Mouse (Mus musculus) urinary bladder, adult 18-20 months (tissue): Measurements from ENCODE around the gene Rab42.

Experiments used
- DNase-seq, 2 experiments: peaks; one replicate each; pipeline ENCODE4 v3.0.0; 2022; ENCODE audit warnings: low spot score in 2 of 2, mixed read lengths in 2 of 2

Gene Rab42

GRCm38 (mm10) chr4:132302939-132303479, at the start of gene Rab42:
Gene Rab42 (minus strand): TSS chr4:132303385.
- peak; percentile 29 to 48 for DNase-seq

- peak in 1 of 2 experiments; percentile 33 for DNase-seq
Measured at GRCm38 (mm10) chr4:132352739-132353138, 49.6 kb upstream of the Rab42 start.

- no peak for DNase-seq
Measured at GRCm38 (mm10) chr4:132351401-132351800, 48.2 kb upstream of the Rab42 start.

- no peak for DNase-seq
Measured at GRCm38 (mm10) chr4:132350854-132351253, 47.7 kb upstream of the Rab42 start.

- DNase-seq, result no peak
Measured at GRCm38 (mm10) chr4:132350123-132350740, 47.0 kb upstream of the Rab42 start.

GRCm38 (mm10) chr4:132349495-132350122, 46.4 kb upstream of the Rab42 start:
- no peak for DNase-seq

- no peak for DNase-seq
Measured at GRCm38 (mm10) chr4:132346661-132347060, 43.5 kb upstream of the Rab42 start.

- DNase-seq, result no peak
Measured at GRCm38 (mm10) chr4:132346261-132346660, 43.1 kb upstream of the Rab42 start.

GRCm38 (mm10) chr4:132345843-132346212, 42.6 kb upstream of the Rab42 start:
- no peak for DNase-seq

GRCm38 (mm10) chr4:132345135-132345842, 42.1 kb upstream of the Rab42 start:
- peak; percentile 89 to 96 for DNase-seq

GRCm38 (mm10) chr4:132344403-132345134, 41.4 kb upstream of the Rab42 start:
- no peak for DNase-seq

- no peak for DNase-seq
Measured at GRCm38 (mm10) chr4:132341451-132341850, 38.3 kb upstream of the Rab42 start.

- DNase-seq, result no peak
Measured at GRCm38 (mm10) chr4:132338943-132339342, 35.8 kb upstream of the Rab42 start.

- no peak for DNase-seq
Measured at GRCm38 (mm10) chr4:132332880-132333279, 29.7 kb upstream of the Rab42 start.

- no peak for DNase-seq
Measured at GRCm38 (mm10) chr4:132331960-132332359, 28.8 kb upstream of the Rab42 start.

GRCm38 (mm10) chr4:132329835-132330354, 26.7 kb upstream of the Rab42 start:
- DNase-seq, result no peak

- peak; percentile 82 to 83 for DNase-seq
Measured at GRCm38 (mm10) chr4:132329115-132329834, 26.1 kb upstream of the Rab42 start, which contains the start of gene Trnau1ap. Gene Trnau1ap (minus strand): TSS chr4:132329538.

- DNase-seq, result no peak
Measured at GRCm38 (mm10) chr4:132328391-132328982, 25.3 kb upstream of the Rab42 start.

- no peak for DNase-seq
Measured at GRCm38 (mm10) chr4:132326481-132326880, 23.3 kb upstream of the Rab42 start.

- DNase-seq, result no peak
Measured at GRCm38 (mm10) chr4:132315711-132316110, 12.5 kb upstream of the Rab42 start.

GRCm38 (mm10) chr4:132312627-132313026, 9.4 kb upstream of the Rab42 start:
- no peak for DNase-seq
